Mouse (Mus musculus): ENCODE data around the gene Zfp651.

DNA sequence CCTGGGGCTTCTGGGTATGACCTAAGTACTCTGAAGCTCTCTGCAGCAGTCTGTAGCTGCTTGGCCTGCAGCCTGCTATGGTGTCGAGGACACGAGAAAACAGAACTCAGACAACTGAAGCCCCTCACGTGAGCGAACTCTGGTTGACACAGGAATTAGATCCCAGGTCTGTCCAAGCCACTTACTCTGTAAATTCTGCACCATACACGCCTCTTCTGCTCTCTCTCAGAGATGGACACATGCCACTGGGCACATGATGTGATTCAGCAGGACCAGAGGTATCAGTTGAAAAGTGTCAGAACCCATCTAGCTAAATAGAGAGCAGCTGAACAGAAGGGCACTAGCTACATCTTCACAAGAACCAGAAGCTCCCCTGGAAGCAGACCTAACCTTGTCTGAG lies 13.3 kb downstream of the Zfp651 start:
- TF ChIP-seq POLR2A (IDR thresholded peaks at IDR 0.05; ENCODE audit: low read depth, low read length), result no peak
- TF ChIP-seq CTCF (IDR thresholded peaks at IDR 0.05; ENCODE audit: borderline replicate concordance, insufficient read depth, low read length), result no peak

Data from embryonic fibroblast, embryonic 13.5 days (primary cell).